Mouse (Mus musculus): ENCODE results near the gene Zfyve19.

- no peak for TF ChIP-seq ZKSCAN1 (IDR thresholded peaks at IDR 0.05; ENCODE audit: low read depth, low read length)
- no peak for TF ChIP-seq USF1 (IDR thresholded peaks at IDR 0.05; ENCODE audit: low read depth, low read length)
- TF ChIP-seq EP300 (IDR thresholded peaks at IDR 0.05; ENCODE audit: low read depth in 1 of 2, low read length in 2 of 2), result no peak
- TF ChIP-seq POLR2A (IDR thresholded peaks at IDR 0.05; ENCODE audit: control insufficient read depth in 1 of 2, insufficient read depth in 1 of 2, low read depth in 1 of 2, low read length in 2 of 2, poor library complexity in 1 of 2), result no peak
- no peak for TF ChIP-seq CHD1 (IDR thresholded peaks at IDR 0.05; ENCODE audit: low read depth, low read length)
- TF ChIP-seq MAZ (IDR thresholded peaks at IDR 0.05; ENCODE audit: low read depth, low read length), result no peak
- no peak for TF ChIP-seq TCF12 (IDR thresholded peaks at IDR 0.05; ENCODE audit: low read depth, low read length)
- no peak for TF ChIP-seq CTCF (IDR thresholded peaks at IDR 0.05 in 2 of 3, conservative IDR thresholded peaks at IDR 0.05 in 1 of 3; ENCODE audit: control insufficient read depth in 1 of 3, insufficient read depth in 1 of 3, low read depth in 2 of 3, low read length in 3 of 3, poor library complexity in 1 of 3, severe bottlenecking in 1 of 3)
- TF ChIP-seq POLR2AphosphoS5 (IDR thresholded peaks at IDR 0.05; ENCODE audit: borderline replicate concordance, low read depth, low read length), result no peak
These were observed 44.4 kb upstream of the Zfyve19 start for GRCm38 (mm10) chr2:119163999-119164398.
